Mouse (Mus musculus) limb, embryonic 11.5 days (tissue): ENCODE data around the gene Ppp1r14b. TPM values are rescaled to one million over a fixed set of nuclear protein-coding genes. Genes with fewer than 3 reads are reported as not detected.

Experiments
- ATAC-seq: fragments of 200-750 bp; cut with Nextera tagmentation; 2 replicates; pipeline ENCODE4 v1.8.0; 2017; ENCODE audit warnings: low read depth; ENCODE audit not compliant: insufficient number of reproducible peaks, low FRiP score, low TSS enrichment
- DNase-seq: peaks from one replicate; pipeline ENCODE4 v3.0.0-alpha.2; 2015; ENCODE audit warnings: low spot score
- H3K27ac ChIP-seq: fragments of 300-500 bp; sonication (generic); replicated peaks from 2 replicates; pipeline ENCODE4 v1.5.1; 2014; ENCODE audit warnings: low read depth, mild to moderate bottlenecking, low read length
- H3K27me3 ChIP-seq: fragments of 300-500 bp; sonication (generic); 2 replicates; pipeline ENCODE4 v1.6.1; 2014; ENCODE audit warnings: mild to moderate bottlenecking, low read length, mixed read lengths; ENCODE audit not compliant: control insufficient read depth, insufficient read depth
- H3K36me3 ChIP-seq: fragments of 300-500 bp; sonication (generic); 2 replicates; pipeline ENCODE4 v1.6.1; 2014; ENCODE audit warnings: mild to moderate bottlenecking, low read length, moderate library complexity, mixed read lengths; ENCODE audit not compliant: control insufficient read depth, insufficient read depth
- H3K4me1 ChIP-seq: fragments of 300-500 bp; sonication (generic); 2 replicates; pipeline ENCODE4 v1.6.1; 2014; ENCODE audit warnings: low read length, mixed read lengths; ENCODE audit not compliant: control insufficient read depth, insufficient read depth
- H3K4me2 ChIP-seq: fragments of 300-500 bp; sonication (generic); 2 replicates; pipeline ENCODE4 v1.6.1; 2014; ENCODE audit warnings: low read depth, mild to moderate bottlenecking, moderate library complexity; ENCODE audit not compliant: severe bottlenecking
- H3K4me3 ChIP-seq: fragments of 300-500 bp; sonication (generic); 2 replicates; pipeline ENCODE4 v1.5.1; 2014; ENCODE audit warnings: low read depth, low read length
- H3K9ac ChIP-seq: fragments of 300-500 bp; sonication (generic); 2 replicates; pipeline ENCODE4 v1.6.1; 2014; ENCODE audit warnings: mild to moderate bottlenecking, low read length
- H3K9me3 ChIP-seq: fragments of 300-500 bp; sonication (generic); 2 replicates; pipeline ENCODE4 v1.6.1; 2016; ENCODE audit warnings: low read length; ENCODE audit not compliant: control insufficient read depth
- WGBS: fragments of 180-500 bp; shearing (Covaris S2); extraction: QIAGEN DNeasy Blood & Tissue Kit; methylation state at CpG from one replicate; pipeline ENCODE4 v1.1.7; 2014; 5-methylcytosine and 5-hydroxymethylcytosine counted together
- polyA plus RNA-seq: library from polyadenylated mRNA; unstranded; fragments of >200 nt; fragmentation: Nextera tagmentation; extraction: Ambion mirVana; gene quantifications from 2 replicates; pipeline ENCODE4 v1.2.1, GENCODE M21; 2014

Gene Ppp1r14b
- polyA plus RNA-seq, 1 experiment from 2014 or later: 282 TPM

- 11% methylated on average over 15 of the region's 15 CpGs for WGBS
- no peaks in the 10 kb centered on the region; the same call in 1 of the 2 replicates for H3K27me3 ChIP-seq
- peak overlapping the region; percentile 58 for H3K4me3 ChIP-seq
- peak overlapping the region; percentile 69 for H3K4me2 ChIP-seq
- DNase-seq (no peak), ATAC-seq (no peak)
- H3K27ac ChIP-seq: no peak overlapping the region
- H3K9me3 ChIP-seq: no peaks in the 10 kb centered on the region
- peaks cover 27% of the 10 kb centered on the region for H3K4me1 ChIP-seq
- peaks cover 2% of the 10 kb centered on the region; the same call in 1 of the 2 replicates for H3K36me3 ChIP-seq
- H3K9ac ChIP-seq: peak overlapping the region; percentile 73
Measured at GRCm38 (mm10) chr19:6968491-6969271, 6.1 kb upstream of the Ppp1r14b start.

- DNase-seq: no peak
Measured at GRCm38 (mm10) chr19:6969291-6969664, 5.5 kb upstream of the Ppp1r14b start.

GRCm38 (mm10) chr19:6969665-6970381, 4.9 kb upstream of the Ppp1r14b start:
- DNase-seq: peak; percentile 80
- Histone ChIP-seq H3K9ac (peak overlapping the region; percentile 73), H3K4me3 (peak overlapping the region; percentile 58), H3K4me2 (peak overlapping the region; percentile 69), H3K9me3 (no peaks in the 10 kb centered on the region), H3K27me3 (no peaks in the 10 kb centered on the region; the same call in 1 of the 2 replicates), H3K4me1 (peaks cover 27% of the 10 kb centered on the region), H3K36me3 (peaks cover 2% of the 10 kb centered on the region; the same call in 1 of the 2 replicates), H3K27ac (no peak overlapping the region)
- peak; percentile 58; the same call in 1 of the 2 replicates for ATAC-seq
- 0% methylated on average over 55 of the region's 55 CpGs for WGBS

More at GRCm38 (mm10) chr19:6969291-6969664, 5.5 kb upstream of the Ppp1r14b start:
- Histone ChIP-seq H3K4me3 (peak overlapping the region; percentile 58), H3K27ac (no peak overlapping the region), H3K9ac (peak overlapping the region; percentile 73), H3K9me3 (no peaks in the 10 kb centered on the region), H3K36me3 (peaks cover 2% of the 10 kb centered on the region; the same call in 1 of the 2 replicates), H3K27me3 (no peaks in the 10 kb centered on the region; the same call in 1 of the 2 replicates), H3K4me1 (peaks cover 27% of the 10 kb centered on the region), H3K4me2 (peak overlapping the region; percentile 69)
- WGBS: 1% methylated on average over 20 of the region's 20 CpGs
- ATAC-seq: 0 out of 2 replicates have a peak, but pooled peaks have one; percentile 5

- H3K27me3 ChIP-seq: no peaks in the 10 kb centered on the region; the same call in 1 of the 2 replicates
- H3K4me2 ChIP-seq: peak overlapping the region; percentile 69
- DNase-seq (no peak), ATAC-seq (no peak)
- H3K9ac ChIP-seq: no peak overlapping the region
- WGBS: 23% methylated on average over 11 of the region's 11 CpGs
- peaks cover 27% of the 10 kb centered on the region for H3K4me1 ChIP-seq
- peak overlapping the region; percentile 58 for H3K4me3 ChIP-seq
- peaks cover 2% of the 10 kb centered on the region; the same call in 1 of the 2 replicates for H3K36me3 ChIP-seq
- H3K27ac ChIP-seq: 0 out of 2 replicates have a peak overlapping the region, but pooled peaks have one; percentile 8
- no peaks in the 10 kb centered on the region for H3K9me3 ChIP-seq
Measured at GRCm38 (mm10) chr19:6970460-6971085, 4.2 kb upstream of the Ppp1r14b start.

- Histone ChIP-seq H3K4me3 (no peak overlapping the region), H3K4me1 (peaks cover 37% of the 10 kb centered on the region), H3K9ac (no peak overlapping the region), H3K27me3 (no peaks in the 10 kb centered on the region; the same call in 1 of the 2 replicates), H3K27ac (no peak overlapping the region), H3K36me3 (no peaks in the 10 kb centered on the region), H3K4me2 (no peak overlapping the region), H3K9me3 (no peaks in the 10 kb centered on the region)
- DNase-seq (no peak), ATAC-seq (no peak)
- 15% methylated on average over 6 of the region's 6 CpGs for WGBS
Measured at GRCm38 (mm10) chr19:6971644-6972043, 3.1 kb upstream of the Ppp1r14b start.

- no peaks in the 10 kb centered on the region for H3K9me3 ChIP-seq
- peaks cover 38% of the 10 kb centered on the region for H3K4me1 ChIP-seq
- H3K9ac ChIP-seq: no peak overlapping the region
- WGBS: 79% methylated on average over 13 of the region's 13 CpGs
- peaks cover under 1% of the 10 kb centered on the region; the same call in 1 of the 2 replicates for H3K36me3 ChIP-seq
- H3K4me3 ChIP-seq: no peak overlapping the region
- ATAC-seq: no peak
- no peak for DNase-seq
- no peak overlapping the region for H3K4me2 ChIP-seq
- no peak overlapping the region for H3K27ac ChIP-seq
- no peaks in the 10 kb centered on the region; the same call in 1 of the 2 replicates for H3K27me3 ChIP-seq
Measured at GRCm38 (mm10) chr19:6972247-6972917, 2.4 kb upstream of the Ppp1r14b start.

- Histone ChIP-seq H3K36me3 (peaks cover 9% of the 10 kb centered on the region; the same call in 1 of the 2 replicates), H3K9me3 (no peaks in the 10 kb centered on the region), H3K27ac (no peak overlapping the region), H3K4me2 (peak overlapping the region; percentile 94), H3K4me3 (peak overlapping the region; percentile 54), H3K27me3 (no peaks in the 10 kb centered on the region; the same call in 1 of the 2 replicates), H3K9ac (no peak overlapping the region), H3K4me1 (peaks cover 36% of the 10 kb centered on the region)
- 37% methylated on average over 12 of the region's 12 CpGs for WGBS
- DNase-seq (no peak), ATAC-seq (no peak)
Measured at GRCm38 (mm10) chr19:6973581-6974190, 1.1 kb upstream of the Ppp1r14b start.
